Comparison of ENCODE assay signal across 23 mouse cellular contexts in genomic region chr17:44742246-44742645, GRCm38 (mm10). TPM values are rescaled to one million over a fixed set of nuclear protein-coding genes. Genes with fewer than 3 reads are reported as not detected.
DNase-seq lines count a peak whose midpoint lies in the region; ATAC-seq and TF ChIP-seq lines count a peak whose summit lies in the region.
"Had no signal": no experiment of that assay in that cellular context is flagged by ENCODE, and none has a peak within 500 bp of the region (broad histone marks: within the 10 kb centered on the region; RNA-seq: fewer than 3 reads in every experiment).

No protein-coding gene starts in this region.

- TF ChIP-seq RAD21 in CH12.LX (IDR thresholded peaks at IDR 0.05; ENCODE audit: low read depth, low read length), result peak; percentile 22

- H3K4me3 ChIP-seq in lung, postnatal 0 days (ENCODE audit: low read depth, low read length), result no peak overlapping the region
- H3K4me3 ChIP-seq in CH12.LX (replicated peaks in 1 of 3; ENCODE audit: low read depth in 2 of 3, low read length in 2 of 3, poor library complexity in 1 of 3), result no peak overlapping the region
- H3K4me3 ChIP-seq in cerebellum, adult 2 months (replicated peaks; ENCODE audit: insufficient read depth, low read depth, low read length), result no peak overlapping the region
- H3K4me3 ChIP-seq: embryonic facial prominence, embryonic 10.5 days; embryonic facial prominence, embryonic 12.5 days; forebrain, embryonic 13.5 days; forebrain, embryonic 15.5 days had no signal

- no peak overlapping the region for H3K4me2 ChIP-seq in lung, postnatal 0 days (replicated peaks; ENCODE audit: low read depth, low read length)
- no peak overlapping the region for H3K4me2 ChIP-seq in CH12.LX (ENCODE audit: insufficient read depth, low read depth, poor library complexity, severe bottlenecking)
- H3K4me2 ChIP-seq: embryonic facial prominence, embryonic 12.5 days; forebrain, embryonic 13.5 days; forebrain, embryonic 15.5 days had no signal

- peak; percentile 26 for TF ChIP-seq CTCF in lung, postnatal 0 days (IDR thresholded peaks at IDR 0.05)
- peak in 1 of 2 experiments; percentile 45; a peak in 2 of 4 replicates for TF ChIP-seq CTCF in CH12.LX (conservative IDR thresholded peaks at IDR 0.05 in 1 of 2, IDR thresholded peaks at IDR 0.05 in 1 of 2; ENCODE audit: low read depth in 2 of 2, low read length in 2 of 2)
- TF ChIP-seq CTCF in cerebellum, adult 2 months (IDR thresholded peaks at IDR 0.05; ENCODE audit: borderline replicate concordance, insufficient read depth, low read depth, low read length), result no peak

- peaks cover 21% of the 10 kb centered on the region for H3K27me3 ChIP-seq in lung, postnatal 0 days (replicated peaks; ENCODE audit: insufficient read depth, low read length)
- peaks cover 2% of the 10 kb centered on the region for H3K27me3 ChIP-seq in CH12.LX (replicated peaks)
- no peaks in the 10 kb centered on the region; the same call in 1 of the 2 replicates for H3K27me3 ChIP-seq in cerebellum, adult 2 months (ENCODE audit: control insufficient read depth, insufficient read depth, low read length)
- H3K27me3 ChIP-seq: Patski had no signal

- WGBS in lung, postnatal 0 days, result 84% methylated on average over 9 of the region's 9 CpGs
- WGBS in cerebellum, adult 2 months, result 90% methylated on average over 9 of the region's 9 CpGs

- no peaks in the 10 kb centered on the region for H3K36me3 ChIP-seq in lung, postnatal 0 days (ENCODE audit: insufficient read depth, low read length)
- H3K36me3 ChIP-seq in CH12.LX (replicated peaks in 1 of 2; ENCODE audit: control insufficient read depth in 1 of 2, insufficient read depth in 1 of 2, low read length in 1 of 2), result no peaks in the 10 kb centered on the region
- H3K36me3 ChIP-seq: embryonic facial prominence, embryonic 10.5 days; embryonic facial prominence, embryonic 12.5 days; forebrain, embryonic 15.5 days had no signal

- dilution Hi-C loops in CH12.LX (cut with MboI; ENCODE audit: extremely low pct_ligation_motif_present, extremely low pct_unique_long_range_greater_than_20kb, low sequenced_read_pairs), result no loop called here

- TF ChIP-seq EP300 in lung, postnatal 0 days (IDR thresholded peaks at IDR 0.05), result no peak
- no peak for TF ChIP-seq EP300 in CH12.LX (IDR thresholded peaks at IDR 0.05; ENCODE audit: low read length)

- no peak for DNase-seq in lung, postnatal 0 days (ENCODE audit: low spot score)
- no peak for DNase-seq in lung, postnatal 36 days
- no peak for DNase-seq in CH12.LX (ENCODE audit: extremely low read depth)
- DNase-seq in brain, adult 2 months (ENCODE audit: low read depth, low spot score), result peak; percentile 14
- no peak for DNase-seq in cerebellum, adult 2 months
- no peak for DNase-seq in c-Kit-positive CD71-positive TER-119-positive erythroid progenitor cells, embryonic 14.5 days (ENCODE audit: low spot score)
- no peak for DNase-seq in cerebellum, adult 9-11 months
- DNase-seq: adrenal gland, adult 8-10 months; adrenal gland, postnatal 14 days; adrenal gland, postnatal 36 days; B cell, adult 2 months; cerebellum, adult 11-12 months; cerebellum, adult 8-10 months; cerebellum, postnatal 10 days; cerebellum, postnatal 25 days; forebrain, postnatal 0 days had no signal

- no peak overlapping the region for H3K9ac ChIP-seq in lung, postnatal 0 days (replicated peaks; ENCODE audit: low read depth)
- H3K9ac ChIP-seq in CH12.LX (ENCODE audit: insufficient read depth, low read depth), result no peak overlapping the region
- H3K9ac ChIP-seq: embryonic facial prominence, embryonic 12.5 days; forebrain, embryonic 13.5 days; forebrain, embryonic 15.5 days; forebrain, postnatal 0 days had no signal

- no peaks in the 10 kb centered on the region for H3K9me3 ChIP-seq in lung, postnatal 0 days (ENCODE audit: low read length)
- no peaks in the 10 kb centered on the region for H3K9me3 ChIP-seq in CH12.LX (replicated peaks; ENCODE audit: low read length)
- H3K9me3 ChIP-seq: embryonic facial prominence, embryonic 10.5 days; embryonic facial prominence, embryonic 12.5 days; forebrain, embryonic 13.5 days; forebrain, embryonic 15.5 days had no signal

- no peak for ATAC-seq in lung, postnatal 0 days
- ATAC-seq: activated CD4-positive, CD25-positive, alpha-beta regulatory T cell, adult 4 months; CD4-positive, CD25-positive, alpha-beta regulatory T cell, adult 4 months; forebrain, embryonic 13.5 days; forebrain, embryonic 15.5 days; forebrain, postnatal 0 days; Patski had no signal

- no peaks in the 10 kb centered on the region for H3K79me2 ChIP-seq in CH12.LX (replicated peaks; ENCODE audit: control insufficient read depth, extremely low read depth, insufficient read depth, poor library complexity, severe bottlenecking)

- H3K4me1 ChIP-seq in lung, postnatal 0 days (ENCODE audit: insufficient read depth, low read depth, low read length), result 0 out of 2 replicates have a peak, but pooled peaks cover 5% of the 10 kb centered on the region
- H3K4me1 ChIP-seq in CH12.LX (ENCODE audit: control insufficient read depth in 1 of 2, insufficient read depth in 2 of 2), result peaks cover 6 to 8% of the 10 kb centered on the region in 2 experiments; a peak in 2 of 4 replicates
- no peaks in the 10 kb centered on the region for H3K4me1 ChIP-seq in cerebellum, adult 2 months (ENCODE audit: control insufficient read depth, insufficient read depth, low read length)

- H3K27ac ChIP-seq in lung, postnatal 0 days (ENCODE audit: low read length), result no peak overlapping the region
- no peak overlapping the region for H3K27ac ChIP-seq in CH12.LX (ENCODE audit: insufficient read depth, low read depth)
- no peak overlapping the region for H3K27ac ChIP-seq in cerebellum, adult 2 months (ENCODE audit: insufficient read depth, low read length)
- H3K27ac ChIP-seq: embryonic facial prominence, embryonic 10.5 days; embryonic facial prominence, embryonic 12.5 days; forebrain, embryonic 13.5 days; forebrain, embryonic 15.5 days had no signal

- in situ Hi-C loops in CH12.LX (cut with MboI; ENCODE audit: low pct_ligation_motif_present, low pct_unique_long_range_greater_than_20kb, low sequenced_read_pairs), result loop anchor here (25.0 kb wide), 2 partner anchors 480 to 645 kb away; no protein-coding TSS in a partner anchor

- no peak for TF ChIP-seq POLR2A in CH12.LX (IDR thresholded peaks at IDR 0.05; ENCODE audit: low read depth, low read length)
- TF ChIP-seq POLR2A in cerebellum, adult 2 months (IDR thresholded peaks at IDR 0.05; ENCODE audit: borderline replicate concordance, insufficient read depth, low read length), result no peak

TF ChIP-seq in CH12.LX, 34 proteins besides CTCF, POLR2A, EP300 and RAD21:
- TF ChIP-seq MEF2A (IDR thresholded peaks at IDR 0.05; ENCODE audit: borderline replicate concordance, low read depth, low read length), result peak; percentile 83; the same call in 1 of the 2 replicates
- no peak for TF ChIP-seq NELFE (IDR thresholded peaks at IDR 0.05; ENCODE audit: low read depth, low read length)
- no peak for TF ChIP-seq CHD1 (IDR thresholded peaks at IDR 0.05; ENCODE audit: low read depth, low read length)
- 0 out of 2 replicates have a peak, but pooled peaks have one; percentile 23 for TF ChIP-seq TCF12 (IDR thresholded peaks at IDR 0.05; ENCODE audit: low read depth, low read length)
- TF ChIP-seq ETS1 (conservative IDR thresholded peaks at IDR 0.05; ENCODE audit: low read depth, low read length), result peak; percentile 55
- TF ChIP-seq POLR2AphosphoS2 (IDR thresholded peaks at IDR 0.05; ENCODE audit: low read depth, low read length), result no peak
- peak; percentile 22; the same call in 1 of the 2 replicates for TF ChIP-seq SMC3 (IDR thresholded peaks at IDR 0.05; ENCODE audit: low read depth, low read length)
- TF ChIP-seq JUN (IDR thresholded peaks at IDR 0.05; ENCODE audit: insufficient read depth, low read depth, low read length), result peak; percentile 71
- TF ChIP-seq IRF4 (IDR thresholded peaks at IDR 0.05; ENCODE audit: low read depth, low read length), result 0 out of 2 replicates have a peak, but pooled peaks have one; percentile 17
- TF ChIP-seq ZMIZ1 (IDR thresholded peaks at IDR 0.05; ENCODE audit: low read depth, low read length), result no peak
TF ChIP-seq in CH12.LX: peak in this region for 6.

RNA-seq across cellular contexts. Expression of gene Supt3, which starts 34.7 kb away (rescaled TPM):
- 7.8 and 10.9 TPM in 2 replicates for polyA plus RNA-seq in lung, postnatal 0 days (2015; fragmentation: Nextera tagmentation; extraction: Ambion mirVana)
- 9.1 and 13.1 TPM in 2 replicates for total RNA-seq in CH12.LX (2012; rRNA removed)
- 7.5 and 8.3 TPM in 2 replicates for total RNA-seq in CH12.LX (2014; rRNA removed)
- 20.7 and 22.7 TPM in 2 replicates for polyA plus RNA-seq in CH12.LX (2012; ENCODE audit: insufficient read length, low read depth)
- 7.8 and 8.2 TPM in 2 replicates for polyA plus RNA-seq in cerebellum, adult 2 months (2012; rRNA removed)
